Mouse (Mus musculus): ENCODE measurements at regions not wholly inside any gene's neighbourhood (a gene's known extent, or its start where the extent isn't known, plus 50 kb on each side); places are given as distances from the start of the nearest gene placed in this dataset.

GRCm38 (mm10) chr9:31578506-31579173 lies 114.4 kb upstream of the Tmem45b start:
- no peak for DNase-seq (ENCODE audit: low read depth)

GRCm38 (mm10) chr9:31577066-31577465 lies 112.8 kb upstream of the Tmem45b start:
- no peak for DNase-seq (ENCODE audit: low read depth)

- DNase-seq (ENCODE audit: low read depth) = no peak
Measured at GRCm38 (mm10) chr9:31567029-31567428, 102.8 kb upstream of the Tmem45b start.

GRCm38 (mm10) chr9:31566257-31567007 lies 102.2 kb upstream of the Tmem45b start:
- no peak for DNase-seq (ENCODE audit: low read depth)

- no peak for DNase-seq (ENCODE audit: low read depth)
Measured at GRCm38 (mm10) chr9:31564996-31565773, 100.9 kb upstream of the Tmem45b start.

- DNase-seq (ENCODE audit: low read depth) = no peak
Measured at GRCm38 (mm10) chr9:31563541-31563940, 99.3 kb upstream of the Tmem45b start.

GRCm38 (mm10) chr9:31560226-31560556 lies 95.9 kb upstream of the Tmem45b start:
- DNase-seq (ENCODE audit: low read depth) = no peak

- peak; percentile 22 for DNase-seq (ENCODE audit: low read depth)
Measured at GRCm38 (mm10) chr9:31559506-31560225, 95.4 kb upstream of the Tmem45b start.

- DNase-seq (ENCODE audit: low read depth) = no peak
Measured at GRCm38 (mm10) chr9:31543691-31544052, 79.4 kb upstream of the Tmem45b start.

GRCm38 (mm10) chr9:31542909-31543690 lies 78.8 kb upstream of the Tmem45b start:
- peak; percentile 53 for DNase-seq (ENCODE audit: low read depth)

GRCm38 (mm10) chr9:31541615-31542191 lies 77.4 kb upstream of the Tmem45b start:
- DNase-seq (ENCODE audit: low read depth) = no peak

- no peak for DNase-seq (ENCODE audit: low read depth)
Measured at GRCm38 (mm10) chr9:31538458-31539210, 74.4 kb upstream of the Tmem45b start.

GRCm38 (mm10) chr9:31529021-31529420 lies 64.8 kb upstream of the Tmem45b start:
- no peak for DNase-seq (ENCODE audit: low read depth)

- DNase-seq (ENCODE audit: low read depth) = no peak
Measured at GRCm38 (mm10) chr9:31527216-31527615, 63.0 kb upstream of the Tmem45b start.
